Mouse (Mus musculus): ENCODE results near the gene Lcat. TPM values are rescaled to one million over a fixed set of nuclear protein-coding genes. Genes with fewer than 3 reads are reported as not detected.
"Not testable (repeated sequence)": the region's sequence is repeated elsewhere in the genome, so short reads cannot be mapped to it uniquely, and the experiment has no call there.

Gene Lcat
- 2.7 and 3.1 TPM in 2 replicates for polyA plus RNA-seq (2012; rRNA removed)

- H3K27ac ChIP-seq (ENCODE audit: insufficient read depth, low read length) = no peak within 1 kb of the TSS
- WGBS = 89% methylated on average over 8 of the region's 8 CpGs
- TF ChIP-seq POLR2A (IDR thresholded peaks at IDR 0.05; ENCODE audit: low read depth, low read length) (no peak), CTCF (IDR thresholded peaks at IDR 0.05; ENCODE audit: extremely low read depth, insufficient read depth, insufficient read length, insufficient replicate concordance) (no peak)
- no peak within 1 kb of the TSS for H3K4me3 ChIP-seq (ENCODE audit: extremely low read depth, insufficient read depth, insufficient read length)
- no peaks in the 10 kb centered on the region for H3K27me3 ChIP-seq (ENCODE audit: control insufficient read depth, insufficient read depth, low read length)
- H3K4me1 ChIP-seq (ENCODE audit: control insufficient read depth, insufficient read depth, insufficient read length) = no peaks in the 10 kb centered on the region
- peaks cover 6% of the 10 kb centered on the region for H3K36me3 ChIP-seq (ENCODE audit: control insufficient read depth, insufficient read depth, low read length)
- no peak for DNase-seq (ENCODE audit: low read depth in 1 of 2, low spot score in 2 of 2)
Measured at GRCm38 (mm10) chr8:105943321-105943739, at the start of gene Lcat. Lcat (minus strand) TSS chr8:105943382.

- H3K27ac ChIP-seq (ENCODE audit: insufficient read depth, low read length) = no peak overlapping the region
Measured at GRCm38 (mm10) chr8:105992499-105992898, 49.3 kb upstream of the Lcat start.

GRCm38 (mm10) chr8:105991546-105991945 is 48.4 kb upstream of the Lcat start:
- TF ChIP-seq POLR2A (IDR thresholded peaks at IDR 0.05; ENCODE audit: low read depth, low read length) (no peak), CTCF (IDR thresholded peaks at IDR 0.05; ENCODE audit: extremely low read depth, insufficient read depth, insufficient read length, insufficient replicate concordance) (no peak)
- H3K27ac ChIP-seq (ENCODE audit: insufficient read depth, low read length) = no peak overlapping the region

More at GRCm38 (mm10) chr8:105992499-105992898, 49.3 kb upstream of the Lcat start:
- DNase-seq (ENCODE audit: low read depth in 1 of 2, low spot score in 2 of 2) = peak; percentile 80 to 87
- TF ChIP-seq CTCF (IDR thresholded peaks at IDR 0.05; ENCODE audit: extremely low read depth, insufficient read depth, insufficient read length, insufficient replicate concordance) = no peak
- TF ChIP-seq POLR2A (IDR thresholded peaks at IDR 0.05; ENCODE audit: low read depth, low read length) = no peak
- H3K36me3 ChIP-seq (ENCODE audit: control insufficient read depth, insufficient read depth, low read length) = no peaks in the 10 kb centered on the region
- peaks cover 16% of the 10 kb centered on the region; the same call in 1 of the 2 replicates for H3K4me1 ChIP-seq (ENCODE audit: control insufficient read depth, insufficient read depth, insufficient read length)
- H3K27me3 ChIP-seq (ENCODE audit: control insufficient read depth, insufficient read depth, low read length) = no peaks in the 10 kb centered on the region
- WGBS = 31% methylated on average over 5 of the region's 5 CpGs
- no peak overlapping the region for H3K4me3 ChIP-seq (ENCODE audit: extremely low read depth, insufficient read depth, insufficient read length)

GRCm38 (mm10) chr8:105990856-105991387 is 47.7 kb upstream of the Lcat start, which contains the start of gene Dus2:
Dus2 (plus strand) TSS chr8:105991337.
- no peak within 1 kb of the TSS for H3K4me3 ChIP-seq (ENCODE audit: extremely low read depth, insufficient read depth, insufficient read length)
- peak; percentile 68 to 84 for DNase-seq (ENCODE audit: low read depth in 1 of 2, low spot score in 2 of 2)
- no peaks in the 10 kb centered on the region for H3K27me3 ChIP-seq (ENCODE audit: control insufficient read depth, insufficient read depth, low read length)
- H3K4me1 ChIP-seq (ENCODE audit: control insufficient read depth, insufficient read depth, insufficient read length) = peaks cover 10% of the 10 kb centered on the region; the same call in 1 of the 2 replicates
- H3K36me3 ChIP-seq (ENCODE audit: control insufficient read depth, insufficient read depth, low read length) = no peaks in the 10 kb centered on the region
- 10% methylated on average over 15 of the region's 15 CpGs for WGBS
- TF ChIP-seq POLR2A (IDR thresholded peaks at IDR 0.05; ENCODE audit: low read depth, low read length) = no peak
- peak; percentile 94 for TF ChIP-seq CTCF (IDR thresholded peaks at IDR 0.05; ENCODE audit: extremely low read depth, insufficient read depth, insufficient read length, insufficient replicate concordance)
- H3K27ac ChIP-seq (ENCODE audit: insufficient read depth, low read length) = no peak within 1 kb of the TSS

More at GRCm38 (mm10) chr8:105991546-105991945, 48.4 kb upstream of the Lcat start:
- Histone ChIP-seq H3K36me3 (ENCODE audit: control insufficient read depth, insufficient read depth, low read length) (no peaks in the 10 kb centered on the region), H3K4me3 (ENCODE audit: extremely low read depth, insufficient read depth, insufficient read length) (no peak overlapping the region), H3K27me3 (ENCODE audit: control insufficient read depth, insufficient read depth, low read length) (no peaks in the 10 kb centered on the region), H3K4me1 (ENCODE audit: control insufficient read depth, insufficient read depth, insufficient read length) (peaks cover 15% of the 10 kb centered on the region; the same call in 1 of the 2 replicates)
- WGBS = 79% methylated on average over 2 of the region's 2 CpGs
- no peak for DNase-seq (ENCODE audit: low read depth in 1 of 2, low spot score in 2 of 2)

- 87% methylated on average over 11 of the region's 11 CpGs for WGBS
- Histone ChIP-seq H3K4me1 (ENCODE audit: control insufficient read depth, insufficient read depth, insufficient read length) (peaks cover 9% of the 10 kb centered on the region; the same call in 1 of the 2 replicates), H3K27ac (ENCODE audit: insufficient read depth, low read length) (no peak overlapping the region), H3K27me3 (ENCODE audit: control insufficient read depth, insufficient read depth, low read length) (no peaks in the 10 kb centered on the region), H3K4me3 (ENCODE audit: extremely low read depth, insufficient read depth, insufficient read length) (no peak overlapping the region), H3K36me3 (ENCODE audit: control insufficient read depth, insufficient read depth, low read length) (no peaks in the 10 kb centered on the region)
- no peak for DNase-seq (ENCODE audit: low read depth in 1 of 2, low spot score in 2 of 2)
- TF ChIP-seq POLR2A (IDR thresholded peaks at IDR 0.05; ENCODE audit: low read depth, low read length) (no peak), CTCF (IDR thresholded peaks at IDR 0.05; ENCODE audit: extremely low read depth, insufficient read depth, insufficient read length, insufficient replicate concordance) (no peak)
Measured at GRCm38 (mm10) chr8:105988546-105988945, 45.4 kb upstream of the Lcat start.

GRCm38 (mm10) chr8:105983406-105983805 is 40.2 kb upstream of the Lcat start:
- not testable (repeated sequence) for H3K4me3 ChIP-seq (ENCODE audit: extremely low read depth, insufficient read depth, insufficient read length); DNase-seq (ENCODE audit: low read depth in 1 of 2, low spot score in 2 of 2); H3K27me3 ChIP-seq (ENCODE audit: control insufficient read depth, insufficient read depth, low read length); H3K36me3 ChIP-seq (ENCODE audit: control insufficient read depth, insufficient read depth, low read length); H3K27ac ChIP-seq (ENCODE audit: insufficient read depth, low read length); H3K4me1 ChIP-seq (ENCODE audit: control insufficient read depth, insufficient read depth, insufficient read length)
- 39% methylated on average over 11 of the region's 11 CpGs for WGBS

- no peak for TF ChIP-seq POLR2A (IDR thresholded peaks at IDR 0.05; ENCODE audit: low read depth, low read length)
- TF ChIP-seq CTCF (IDR thresholded peaks at IDR 0.05; ENCODE audit: extremely low read depth, insufficient read depth, insufficient read length, insufficient replicate concordance) = no peak
- 90% methylated on average over 1 of the region's 1 CpGs for whole genome bisulfite sequencing
Measured at GRCm38 (mm10) chr8:105981146-105981545, 38.0 kb upstream of the Lcat start.

More at GRCm38 (mm10) chr8:105981146-105981545, 38.0 kb upstream of the Lcat start:
- no peaks in the 10 kb centered on the region for H3K27me3 ChIP-seq (ENCODE audit: control insufficient read depth, insufficient read depth, low read length)
- no peak overlapping the region for H3K4me3 ChIP-seq (ENCODE audit: extremely low read depth, insufficient read depth, insufficient read length)
- no peak overlapping the region for H3K27ac ChIP-seq (ENCODE audit: insufficient read depth, low read length)
- no peaks in the 10 kb centered on the region for H3K36me3 ChIP-seq (ENCODE audit: control insufficient read depth, insufficient read depth, low read length)
- H3K4me1 ChIP-seq (ENCODE audit: control insufficient read depth, insufficient read depth, insufficient read length) = 0 out of 2 replicates have a peak, but pooled peaks cover 2% of the 10 kb centered on the region
- no peak for DNase-seq (ENCODE audit: low read depth in 1 of 2, low spot score in 2 of 2)
